Mouse (Mus musculus): ENCODE measurements at regions not wholly inside any gene's neighbourhood (a gene's known extent, or its start where the extent isn't known, plus 50 kb on each side); places are given as distances from the start of the nearest gene placed in this dataset.

GRCm38 (mm10) chr8:117894861-117895260, 93.1 kb upstream of the Mphosph6 start:
- DNase-seq (ENCODE audit: low spot score), result no peak

DNA sequence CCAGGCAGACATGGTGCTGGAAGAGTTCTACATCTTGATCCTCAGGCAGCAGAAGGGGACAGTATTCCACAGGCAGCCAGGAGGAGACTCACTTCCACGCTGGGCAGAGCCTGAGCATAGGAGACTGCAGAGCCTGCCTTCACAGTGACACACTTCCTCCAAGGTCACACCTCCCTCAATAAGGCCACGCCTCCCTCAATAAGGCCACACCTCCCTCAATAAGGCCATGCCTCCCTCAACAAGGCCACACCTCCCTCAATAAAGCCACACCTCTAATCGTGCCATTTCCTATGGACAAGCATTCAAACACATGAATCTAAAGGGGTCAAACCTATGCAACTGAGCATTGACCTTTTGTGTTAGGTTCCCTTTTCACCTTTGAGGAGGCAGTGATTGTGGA, 88.5 kb upstream of the Mphosph6 start:
- no peak for DNase-seq (ENCODE audit: low spot score)

DNA sequence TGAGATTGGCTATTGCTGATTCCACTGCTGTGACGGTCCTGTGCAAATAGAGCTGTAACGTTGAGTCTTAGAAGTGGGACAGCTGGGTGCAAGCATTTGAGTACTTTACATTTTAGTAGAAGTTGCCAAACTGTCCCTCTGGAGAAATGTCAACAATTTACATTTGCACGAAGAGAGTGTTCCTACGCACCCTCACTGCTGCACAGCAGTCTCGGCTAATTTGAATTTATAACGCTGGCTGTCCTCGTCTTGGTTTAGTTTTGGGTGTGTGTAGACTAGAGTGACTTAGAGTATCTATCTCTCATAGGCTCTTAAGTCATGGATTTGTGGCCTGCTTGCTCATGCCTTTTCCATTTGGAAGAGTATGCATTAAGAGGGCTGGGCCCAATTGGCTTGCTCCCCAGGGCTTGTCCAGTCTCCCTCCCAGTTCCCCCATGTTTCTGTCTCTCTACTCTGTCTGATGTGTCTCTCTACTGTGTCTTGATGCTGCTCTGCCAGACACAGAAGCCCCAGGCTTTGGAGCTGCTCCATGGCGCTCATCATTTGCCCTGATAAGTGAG, 79.8 kb upstream of the Mphosph6 start:
- no peak for DNase-seq (ENCODE audit: low spot score)

GRCm38 (mm10) chr8:117880279-117880975, 78.7 kb upstream of the Mphosph6 start:
- DNase-seq (ENCODE audit: low spot score), result no peak

DNA sequence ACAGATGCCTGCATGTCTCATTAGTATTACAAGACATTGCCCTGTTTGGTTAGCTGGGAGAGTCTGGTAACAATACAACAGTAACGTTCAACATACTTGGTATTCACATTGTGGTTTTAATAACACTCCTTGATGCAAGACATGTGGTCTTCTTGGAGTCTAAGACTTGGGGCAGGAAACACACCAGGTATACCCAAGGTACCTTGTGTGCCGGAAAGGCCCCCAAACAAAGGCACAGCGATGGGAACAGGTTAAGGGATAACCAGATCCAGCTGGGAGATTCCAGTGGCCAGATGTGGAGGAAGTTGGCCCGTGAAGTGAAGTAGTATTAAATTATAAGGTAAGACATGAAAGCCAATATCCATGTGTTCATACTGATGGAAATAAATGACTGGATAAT, 71.9 kb upstream of the Mphosph6 start:
- no peak for DNase-seq (ENCODE audit: low spot score)

DNA sequence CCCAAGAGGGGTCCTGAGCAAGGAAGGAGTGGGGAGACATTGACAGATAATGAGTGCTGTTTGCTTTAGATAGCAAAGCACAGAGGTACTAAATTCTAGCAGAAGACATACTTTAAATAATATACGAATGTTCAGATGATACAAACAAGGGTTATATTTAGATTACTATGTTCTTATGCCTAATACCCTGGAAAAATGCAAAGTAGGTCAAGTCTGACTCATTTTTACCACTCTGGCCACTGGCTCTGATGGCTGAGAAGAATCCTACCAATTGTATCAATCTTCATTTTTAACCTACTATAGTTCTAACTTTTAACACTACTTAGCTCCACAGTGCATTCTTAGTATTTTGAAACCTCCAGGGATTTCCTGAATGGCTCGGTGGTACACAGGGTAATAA, 65.4 kb upstream of the Mphosph6 start:
- no peak for DNase-seq (ENCODE audit: low spot score)

GRCm38 (mm10) chr8:117865014-117865413, 63.3 kb upstream of the Mphosph6 start:
- no peak for DNase-seq (ENCODE audit: low spot score)

GRCm38 (mm10) chr8:117863837-117864236, 62.1 kb upstream of the Mphosph6 start:
- peak; percentile 30 for DNase-seq (ENCODE audit: low spot score)

DNA sequence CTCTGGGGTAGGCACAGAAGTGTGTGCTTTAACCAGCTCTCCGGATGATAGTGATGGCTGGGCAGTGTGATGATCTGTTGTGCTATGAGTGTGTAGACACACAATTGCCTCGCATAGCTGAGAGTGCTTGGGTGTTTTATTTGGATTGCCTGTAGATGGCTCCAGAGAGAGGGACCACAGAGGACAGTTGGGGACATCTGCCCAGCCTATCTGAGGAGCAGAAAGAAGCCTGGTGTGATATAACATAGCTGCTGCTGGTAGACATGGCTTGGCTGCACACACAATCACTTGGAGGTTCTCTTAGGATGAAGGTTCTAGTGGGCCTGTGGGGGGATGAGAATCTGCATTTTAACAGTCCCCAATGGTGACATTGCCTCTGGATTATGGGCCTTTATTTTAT, 60.6 kb upstream of the Mphosph6 start:
- peak; percentile 5 for DNase-seq (ENCODE audit: low spot score)

GRCm38 (mm10) chr8:117859734-117860133, 58.0 kb upstream of the Mphosph6 start:
- DNase-seq (ENCODE audit: low spot score), result no peak

GRCm38 (mm10) chr8:117859095-117859494, 57.4 kb upstream of the Mphosph6 start:
- DNase-seq (ENCODE audit: low spot score), result no peak

GRCm38 (mm10) chr8:117856121-117856520, 54.4 kb upstream of the Mphosph6 start:
- no peak for DNase-seq (ENCODE audit: low spot score)

DNA sequence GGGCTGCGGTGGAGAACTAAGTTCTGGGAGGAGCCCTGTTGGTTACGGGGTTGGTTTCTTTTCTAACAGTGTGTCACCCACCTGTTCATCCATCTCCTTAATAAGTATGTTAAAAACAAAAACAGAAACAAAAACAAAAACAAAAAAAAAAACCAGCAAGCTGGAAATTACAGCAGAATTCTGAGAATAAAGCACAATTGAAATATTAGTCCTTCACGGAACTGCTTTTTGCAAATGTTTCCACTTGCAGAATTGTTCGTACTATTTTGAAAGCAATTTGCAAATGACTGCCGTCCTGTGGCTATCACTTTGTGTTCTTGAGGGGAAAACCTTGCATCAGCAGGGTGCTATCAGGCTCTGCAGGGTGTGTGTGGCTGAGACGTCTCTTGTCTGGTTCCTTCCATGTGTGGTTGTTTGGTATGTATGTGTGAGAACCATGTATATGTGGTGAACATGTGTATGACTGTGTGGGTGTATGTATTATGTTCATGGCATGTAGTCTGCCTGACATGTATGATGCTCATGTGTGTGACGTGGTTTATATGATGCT, 53.3 kb upstream of the Mphosph6 start:
- no peak for DNase-seq (ENCODE audit: low spot score)

GRCm38 (mm10) chr8:117854301-117854700, 52.6 kb upstream of the Mphosph6 start:
- no peak for DNase-seq (ENCODE audit: low spot score)

DNA sequence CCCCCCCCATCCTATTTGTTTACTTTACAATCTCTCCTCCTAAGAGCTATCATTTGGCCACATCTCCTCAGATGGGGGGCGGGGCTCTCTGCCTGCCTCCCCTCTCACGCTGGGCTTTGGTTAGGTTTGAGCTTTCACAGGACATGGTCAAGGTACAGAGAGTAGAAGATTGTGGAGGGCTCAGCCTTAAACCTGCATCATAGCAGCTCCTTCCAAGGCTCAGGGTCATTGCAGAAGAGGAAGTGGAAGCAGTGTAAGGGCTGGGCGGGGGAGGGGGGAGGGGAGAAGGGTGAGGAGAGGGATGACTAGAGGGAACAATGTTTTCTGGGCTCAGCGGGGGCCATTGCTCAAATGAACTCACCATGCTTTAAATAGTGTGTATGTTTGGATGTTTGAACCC, 51.7 kb upstream of the Mphosph6 start:
- no peak for DNase-seq (ENCODE audit: low spot score)

GRCm38 (mm10) chr8:117852521-117852920, 50.8 kb upstream of the Mphosph6 start:
- no peak for DNase-seq (ENCODE audit: low spot score)
